Mouse (Mus musculus): ENCODE results near the gene Hspg2. TPM values are rescaled to one million over a fixed set of nuclear protein-coding genes. Genes with fewer than 3 reads are reported as not detected.

Gene Hspg2
- polyA plus RNA-seq, 1 experiment from 2014 or later, result 52.0 TPM

DNA sequence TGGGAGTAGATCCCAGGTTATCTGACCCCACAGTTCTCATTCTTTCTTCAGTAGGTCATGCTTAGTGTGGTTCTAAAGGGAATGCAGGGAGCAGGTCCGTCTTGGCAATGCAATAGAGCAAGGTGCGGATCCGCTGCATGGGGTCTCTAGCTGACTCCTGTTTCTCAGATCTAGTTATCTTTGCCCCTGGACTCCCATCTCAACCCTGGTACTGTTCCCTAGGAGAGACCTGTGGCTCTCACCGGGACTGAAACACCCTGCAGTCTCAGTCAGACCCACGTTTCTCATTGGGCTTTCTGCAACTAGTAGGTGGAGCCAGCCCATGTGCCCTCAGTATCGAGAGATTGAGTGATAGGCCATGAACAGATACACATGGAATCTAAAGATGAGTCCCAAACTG, 9.0 kb downstream of the Hspg2 start:
- 37% methylated on average over 6 of the region's 6 CpGs for WGBS
- no peak for DNase-seq (ENCODE audit: low spot score)
- H3K27me3 ChIP-seq (ENCODE audit: insufficient read depth, poor library complexity, severe bottlenecking), result no peaks in the 10 kb centered on the region
- peaks cover 100% of the 10 kb centered on the region for H3K4me1 ChIP-seq
- H3K36me3 ChIP-seq, result peaks cover 13% of the 10 kb centered on the region
- H3K4me3 ChIP-seq, result peak overlapping the region; percentile 37; the same call in 1 of the 2 replicates
- H3K9me3 ChIP-seq, result no peaks in the 10 kb centered on the region
- peak overlapping the region; percentile 85 for H3K27ac ChIP-seq

- H3K27me3 ChIP-seq (ENCODE audit: insufficient read depth, poor library complexity, severe bottlenecking), result no peaks in the 10 kb centered on the region
- 54% methylated on average over 5 of the region's 5 CpGs for WGBS
Observed at GRCm38 (mm10) chr4:137478306-137478705, 9.7 kb downstream of the Hspg2 start.

GRCm38 (mm10) chr4:137479757-137480156, 11.2 kb downstream of the Hspg2 start:
- Histone ChIP-seq H3K27me3 (ENCODE audit: insufficient read depth, poor library complexity, severe bottlenecking) (no peaks in the 10 kb centered on the region), H3K4me1 (peaks cover 95% of the 10 kb centered on the region), H3K4me3 (peak overlapping the region; percentile 36), H3K9me3 (no peaks in the 10 kb centered on the region), H3K27ac (peak overlapping the region; percentile 85), H3K36me3 (peaks cover 10% of the 10 kb centered on the region; the same call in 1 of the 2 replicates)
- 0% methylated on average over 6 of the region's 6 CpGs for WGBS
- DNase-seq (ENCODE audit: low spot score), result no peak

More at GRCm38 (mm10) chr4:137478306-137478705, 9.7 kb downstream of the Hspg2 start:
- no peak for DNase-seq (ENCODE audit: low spot score)
- Histone ChIP-seq H3K4me1 (peaks cover 95% of the 10 kb centered on the region), H3K27ac (peak overlapping the region; percentile 85), H3K9me3 (no peaks in the 10 kb centered on the region), H3K36me3 (peaks cover 10% of the 10 kb centered on the region; the same call in 1 of the 2 replicates), H3K4me3 (0 out of 2 replicates have a peak overlapping the region, but pooled peaks have one; percentile 37)

GRCm38 (mm10) chr4:137480191-137480992, 11.8 kb downstream of the Hspg2 start:
- WGBS, result 17% methylated on average over 19 of the region's 19 CpGs
- Histone ChIP-seq H3K27ac (peak overlapping the region; percentile 85), H3K27me3 (ENCODE audit: insufficient read depth, poor library complexity, severe bottlenecking) (no peaks in the 10 kb centered on the region), H3K4me1 (peaks cover 95% of the 10 kb centered on the region), H3K9me3 (no peaks in the 10 kb centered on the region), H3K4me3 (peak overlapping the region; percentile 36), H3K36me3 (peaks cover 10% of the 10 kb centered on the region; the same call in 1 of the 2 replicates)
- no peak for DNase-seq (ENCODE audit: low spot score)

- WGBS, result 17% methylated on average over 1 of the region's 1 CpGs
- Histone ChIP-seq H3K4me1 (peaks cover 95% of the 10 kb centered on the region), H3K27ac (peak overlapping the region; percentile 85), H3K27me3 (ENCODE audit: insufficient read depth, poor library complexity, severe bottlenecking) (no peaks in the 10 kb centered on the region), H3K9me3 (no peaks in the 10 kb centered on the region), H3K36me3 (peaks cover 10% of the 10 kb centered on the region; the same call in 1 of the 2 replicates), H3K4me3 (peak overlapping the region; percentile 36; the same call in 1 of the 2 replicates)
- no peak for DNase-seq (ENCODE audit: low spot score)
Observed at GRCm38 (mm10) chr4:137480993-137481340, 12.4 kb downstream of the Hspg2 start.

DNA sequence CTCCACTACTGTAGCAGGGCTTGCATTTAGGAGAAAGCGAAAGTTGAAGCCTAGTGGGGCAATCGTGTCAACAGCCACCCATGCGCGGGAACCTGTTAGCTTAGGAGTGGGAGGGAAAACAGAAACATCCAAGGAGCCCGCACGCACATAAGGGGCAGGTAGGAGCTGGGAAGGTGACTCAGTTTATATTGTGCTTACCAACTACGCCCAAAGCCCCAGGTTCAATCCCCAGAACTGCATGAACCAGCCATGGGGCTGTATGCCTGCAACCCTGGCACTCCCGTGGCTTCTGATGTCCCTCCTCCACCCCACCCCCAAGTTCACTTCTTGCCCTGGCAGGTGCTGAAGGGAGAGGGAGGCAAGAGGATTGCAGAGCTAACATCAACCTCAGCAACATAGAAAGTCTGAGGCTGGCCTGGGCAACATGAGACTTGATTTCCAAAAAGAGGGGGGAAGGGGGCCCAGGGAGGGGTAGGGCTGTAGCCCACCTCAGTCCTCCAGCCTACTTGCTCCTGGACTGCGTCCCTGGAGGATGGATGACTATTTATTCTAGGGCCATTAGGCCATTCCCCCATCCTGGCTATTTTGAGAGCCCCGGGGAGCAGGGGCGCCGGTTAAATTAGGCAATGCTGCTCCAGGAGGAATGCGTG, 12.9 kb downstream of the Hspg2 start:
- Histone ChIP-seq H3K27ac (peak overlapping the region; percentile 85), H3K4me3 (peak overlapping the region; percentile 36), H3K36me3 (peaks cover 10% of the 10 kb centered on the region; the same call in 1 of the 2 replicates), H3K9me3 (no peaks in the 10 kb centered on the region), H3K27me3 (ENCODE audit: insufficient read depth, poor library complexity, severe bottlenecking) (no peaks in the 10 kb centered on the region), H3K4me1 (peaks cover 95% of the 10 kb centered on the region)
- 40% methylated on average over 13 of the region's 13 CpGs for WGBS
- no peak for DNase-seq (ENCODE audit: low spot score)

- 33% methylated on average over 16 of the region's 16 CpGs for WGBS
- Histone ChIP-seq H3K27ac (peak overlapping the region; percentile 94), H3K9me3 (no peaks in the 10 kb centered on the region), H3K4me1 (peaks cover 95% of the 10 kb centered on the region), H3K27me3 (ENCODE audit: insufficient read depth, poor library complexity, severe bottlenecking) (no peaks in the 10 kb centered on the region), H3K4me3 (no peak overlapping the region), H3K36me3 (peaks cover 10% of the 10 kb centered on the region; the same call in 1 of the 2 replicates)
- DNase-seq (ENCODE audit: low spot score), result no peak
Observed at GRCm38 (mm10) chr4:137483871-137484270, 15.3 kb downstream of the Hspg2 start.

- no peak for DNase-seq (ENCODE audit: low spot score)
- Histone ChIP-seq H3K4me1 (peaks cover 95% of the 10 kb centered on the region), H3K4me3 (peak overlapping the region; percentile 16; the same call in 1 of the 2 replicates), H3K27ac (peak overlapping the region; percentile 94), H3K27me3 (ENCODE audit: insufficient read depth, poor library complexity, severe bottlenecking) (no peaks in the 10 kb centered on the region), H3K36me3 (peaks cover 5% of the 10 kb centered on the region; the same call in 1 of the 2 replicates), H3K9me3 (no peaks in the 10 kb centered on the region)
- WGBS, result 71% methylated on average over 7 of the region's 7 CpGs
Observed at GRCm38 (mm10) chr4:137484586-137484985, 16.0 kb downstream of the Hspg2 start.

GRCm38 (mm10) chr4:137485258-137485960, 16.8 kb downstream of the Hspg2 start:
- Histone ChIP-seq H3K36me3 (peaks cover 5% of the 10 kb centered on the region; the same call in 1 of the 2 replicates), H3K4me1 (peaks cover 95% of the 10 kb centered on the region), H3K27ac (peak overlapping the region; percentile 94), H3K27me3 (ENCODE audit: insufficient read depth, poor library complexity, severe bottlenecking) (no peaks in the 10 kb centered on the region), H3K4me3 (peak overlapping the region; percentile 36; the same call in 1 of the 2 replicates), H3K9me3 (no peaks in the 10 kb centered on the region)
- DNase-seq (ENCODE audit: low spot score), result no peak
- whole genome bisulfite sequencing, result 31% methylated on average over 14 of the region's 14 CpGs

DNA sequence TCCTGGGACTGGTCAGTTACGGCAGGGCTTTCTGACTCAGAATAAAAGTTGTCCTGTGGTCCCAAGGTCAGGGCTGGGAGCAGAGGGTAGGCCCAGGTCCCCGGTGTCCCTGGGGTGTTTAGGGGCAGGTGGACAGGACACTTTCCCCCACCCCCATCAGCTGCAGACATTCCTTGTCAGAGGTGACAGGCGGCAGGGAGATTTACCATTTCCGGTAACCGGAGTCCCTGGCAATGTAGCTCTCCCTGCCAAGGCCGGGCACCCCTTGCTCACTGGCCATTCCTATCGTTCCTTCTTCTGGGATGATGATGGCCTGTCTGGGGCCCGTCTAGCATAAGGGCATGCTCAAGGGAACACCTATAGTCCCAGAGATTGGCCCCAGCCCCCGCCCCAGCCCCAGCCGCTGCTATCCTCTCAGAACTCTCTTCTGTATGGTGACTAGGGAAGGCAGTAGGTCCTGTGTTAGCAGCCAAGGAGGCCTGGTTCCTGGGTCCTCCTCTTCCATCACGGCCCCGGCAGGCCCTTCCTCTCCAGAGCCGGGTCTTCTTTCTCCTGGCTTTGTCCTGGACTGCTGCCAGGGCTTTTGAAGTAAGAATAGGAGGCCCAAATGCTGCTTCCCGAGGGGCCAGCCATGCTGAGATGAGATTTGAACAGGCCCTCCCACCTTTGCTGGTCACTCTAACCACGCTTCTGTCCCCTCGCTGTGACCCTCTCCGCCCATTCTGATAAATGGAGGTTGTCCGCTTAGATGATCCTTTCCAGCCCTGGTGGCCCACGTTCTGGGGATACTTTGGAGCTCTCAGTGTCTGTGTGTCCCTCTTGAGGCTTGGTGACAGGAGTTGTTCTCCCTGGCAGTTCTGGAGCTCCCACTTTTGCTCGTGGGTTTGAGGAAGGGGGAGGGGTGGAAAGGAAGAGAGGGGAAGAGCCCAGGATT, 17.8 kb downstream of the Hspg2 start:
- no peaks in the 10 kb centered on the region for H3K9me3 ChIP-seq
- H3K4me3 ChIP-seq, result peak overlapping the region; percentile 36
- 11% methylated on average over 20 of the region's 20 CpGs for WGBS
- H3K36me3 ChIP-seq, result peaks cover 5% of the 10 kb centered on the region; the same call in 1 of the 2 replicates
- DNase-seq (ENCODE audit: low spot score), result no peak
- peak overlapping the region; percentile 94 for H3K27ac ChIP-seq
- H3K4me1 ChIP-seq, result peaks cover 88% of the 10 kb centered on the region
- H3K27me3 ChIP-seq (ENCODE audit: insufficient read depth, poor library complexity, severe bottlenecking), result no peaks in the 10 kb centered on the region

DNA sequence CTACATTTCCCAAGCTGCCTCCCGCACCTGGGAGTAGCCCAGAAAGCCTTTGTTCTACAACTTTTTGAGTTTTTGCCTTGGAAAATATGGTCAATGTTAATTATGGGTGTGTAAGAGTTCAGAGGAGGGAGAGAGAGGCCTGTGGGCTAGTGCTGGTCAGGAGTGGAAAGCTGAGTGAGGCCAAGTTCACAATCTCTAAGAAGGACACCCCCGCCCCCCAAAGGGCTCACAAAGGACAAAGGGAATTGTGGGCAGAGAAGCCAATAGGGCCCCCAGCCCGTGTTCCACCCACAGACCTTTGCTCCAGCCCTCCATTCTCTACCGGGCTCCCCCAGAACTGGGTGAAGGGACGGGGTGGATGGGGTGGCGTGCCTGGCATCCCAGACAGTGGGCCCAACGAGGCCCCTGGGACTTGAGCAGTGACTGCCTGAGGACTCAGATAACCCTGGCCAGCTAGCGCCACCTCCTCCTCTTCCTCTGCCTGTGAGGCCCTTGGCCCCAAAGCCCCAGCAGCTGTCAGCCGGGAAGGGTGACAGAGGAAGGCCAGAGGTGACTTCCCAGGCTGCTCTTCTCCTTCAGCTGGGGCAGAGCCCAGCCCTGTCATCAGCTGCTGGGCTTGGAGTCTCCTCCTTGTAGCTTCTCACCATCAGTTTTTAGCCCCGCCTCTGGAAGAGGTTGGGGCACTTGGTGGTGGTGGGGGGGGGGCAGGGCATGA, 18.9 kb downstream of the Hspg2 start:
- 21% methylated on average over 10 of the region's 10 CpGs for WGBS
- Histone ChIP-seq H3K4me1 (peaks cover 82% of the 10 kb centered on the region), H3K4me3 (peak overlapping the region; percentile 31), H3K27me3 (ENCODE audit: insufficient read depth, poor library complexity, severe bottlenecking) (no peaks in the 10 kb centered on the region), H3K27ac (peak overlapping the region; percentile 94), H3K9me3 (no peaks in the 10 kb centered on the region), H3K36me3 (peaks cover 5% of the 10 kb centered on the region; the same call in 1 of the 2 replicates)
- DNase-seq (ENCODE audit: low spot score), result peak; percentile 89
